Mouse (Mus musculus) myocyte (in vitro differentiated cells): ENCODE measurements at regions not wholly inside any gene's neighbourhood (a gene's known extent, or its start where the extent isn't known, plus 50 kb on each side); places are given as distances from the start of the nearest gene placed in this dataset.
A peak's percentile ranks its signal among the peaks of the same experiment; 100 is the strongest.

Experiments used
- H3K27me3 ChIP-seq: one replicate; pipeline ENCODE4 v1.6.1; 2011; ENCODE audit not compliant: control insufficient read depth, insufficient read depth, insufficient read length
- H3K36me3 ChIP-seq: one replicate; pipeline ENCODE4 v1.6.1; 2011; ENCODE audit not compliant: control insufficient read depth, insufficient read depth
- H3K4me2 ChIP-seq: one replicate; pipeline ENCODE4 v1.6.1; 2011; ENCODE audit warnings: low read depth, control low read depth
- H3K4me3 ChIP-seq: one replicate; pipeline ENCODE4 v1.5.1; 2011; ENCODE audit warnings: mild to moderate bottlenecking, control low read depth, moderate library complexity
- H3K79me2 ChIP-seq: one replicate; pipeline ENCODE4 v1.6.1; 2011; ENCODE audit not compliant: control insufficient read depth, insufficient read depth
- H3ac ChIP-seq: one replicate; pipeline ENCODE4 v1.6.1; 2011; ENCODE audit not compliant: control insufficient read depth, insufficient read length
- CEBPB ChIP-seq: IDR thresholded peaks from 2 replicates; pipeline ENCODE4 v1.6.1; 2011; ENCODE audit warnings: mild to moderate bottlenecking, moderate library complexity; ENCODE audit not compliant: poor library complexity, insufficient read depth, severe bottlenecking
- E2F4 ChIP-seq: IDR thresholded peaks from one replicate; pipeline ENCODE4 v1.6.1; 2011; ENCODE audit warnings: mild to moderate bottlenecking, control low read depth, moderate library complexity; ENCODE audit not compliant: insufficient read depth
- MAX ChIP-seq: IDR thresholded peaks from one replicate; pipeline ENCODE4 v1.6.1; 2011; ENCODE audit warnings: low read depth, mild to moderate bottlenecking, control low read depth
- MYOD1 ChIP-seq, 3 experiments: IDR thresholded peaks; one replicate each; pipeline ENCODE4 v1.6.1; 2011; ENCODE audit warnings: control low read depth in 2 of 3, low read depth in 2 of 3, mild to moderate bottlenecking in 2 of 3, moderate library complexity in 1 of 3; ENCODE audit not compliant: insufficient read length in 2 of 3, control insufficient read depth in 1 of 3
- MYOG ChIP-seq, 3 experiments: IDR thresholded peaks; one replicate each; pipeline ENCODE4 v1.6.1; 2011; ENCODE audit warnings: control low read depth in 2 of 3, low read depth in 2 of 3, mild to moderate bottlenecking in 2 of 3; ENCODE audit not compliant: insufficient read length in 2 of 3, control insufficient read depth in 1 of 3, insufficient read depth in 1 of 3
- POLR2A ChIP-seq: IDR thresholded peaks from one replicate; pipeline ENCODE4 v1.6.1; 2011; ENCODE audit warnings: low read depth, mild to moderate bottlenecking, control low read depth, moderate library complexity; ENCODE audit not compliant: insufficient read length
- POLR2AphosphoS2 ChIP-seq: IDR thresholded peaks from one replicate; pipeline ENCODE4 v1.6.1; 2011; ENCODE audit warnings: low read depth, control low read depth; ENCODE audit not compliant: insufficient read length
- REST ChIP-seq: IDR thresholded peaks from one replicate; pipeline ENCODE4 v1.6.1; 2011; ENCODE audit warnings: mild to moderate bottlenecking, control low read depth, moderate library complexity; ENCODE audit not compliant: insufficient read depth, insufficient read length
- SRF ChIP-seq: IDR thresholded peaks from one replicate; pipeline ENCODE4 v1.6.1; 2011; ENCODE audit warnings: low read depth; ENCODE audit not compliant: control insufficient read depth, insufficient read length
- TCF12 ChIP-seq: IDR thresholded peaks from one replicate; pipeline ENCODE4 v1.6.1; 2011; ENCODE audit warnings: mild to moderate bottlenecking, control low read depth; ENCODE audit not compliant: poor library complexity, insufficient read depth, severe bottlenecking
- TCF3 ChIP-seq: IDR thresholded peaks from one replicate; pipeline ENCODE4 v1.6.1; 2011; ENCODE audit warnings: low read depth, control low read depth; ENCODE audit not compliant: insufficient read length
- USF1 ChIP-seq: IDR thresholded peaks from one replicate; pipeline ENCODE4 v1.6.1; 2011; ENCODE audit warnings: low read depth, mild to moderate bottlenecking, control low read depth, moderate library complexity

GRCm38 (mm10) chr12:69461888-69462840 lies 89.9 kb upstream of the Gm9887 start:
- Histone ChIP-seq H3K4me3 (no peak overlapping the region), H3K36me3 (no peaks in the 10 kb centered on the region), H3K27me3 (no peaks in the 10 kb centered on the region), H3K4me2 (peak overlapping the region; percentile 39), H3ac (no peak overlapping the region), H3K79me2 (no peaks in the 10 kb centered on the region)
- TF ChIP-seq USF1 (no peak), TCF12 (no peak), SRF (no peak), POLR2A (no peak), TCF3 (no peak)

- Histone ChIP-seq H3K79me2 (no peaks in the 10 kb centered on the region), H3K27me3 (no peaks in the 10 kb centered on the region), H3K4me3 (no peak overlapping the region), H3K4me2 (no peak overlapping the region), H3K36me3 (no peaks in the 10 kb centered on the region), H3ac (no peak overlapping the region)
- peak; percentile 29 for TF ChIP-seq USF1
- no peak for TF ChIP-seq MAX
Measured at GRCm38 (mm10) chr12:69460552-69461079, 88.4 kb upstream of the Gm9887 start.

GRCm38 (mm10) chr12:69458170-69458841 lies 86.0 kb upstream of the Gm9887 start:
- Histone ChIP-seq H3K36me3 (no peaks in the 10 kb centered on the region), H3K4me2 (peak overlapping the region; percentile 92), H3ac (no peak overlapping the region), H3K79me2 (no peaks in the 10 kb centered on the region), H3K27me3 (no peaks in the 10 kb centered on the region), H3K4me3 (no peak overlapping the region)
- TF ChIP-seq CEBPB: peak; percentile 77
- TF ChIP-seq TCF3: no peak
- TF ChIP-seq MYOD1 (IDR thresholded peaks at IDR 0.05; ENCODE audit: control insufficient read depth in 1 of 3, insufficient read length in 2 of 3, low read depth in 2 of 3): peak in 1 of 3 experiments; percentile 51

GRCm38 (mm10) chr12:69456746-69457145 lies 84.5 kb upstream of the Gm9887 start:
- Histone ChIP-seq H3K79me2 (no peaks in the 10 kb centered on the region), H3K4me2 (no peak overlapping the region), H3K36me3 (no peaks in the 10 kb centered on the region), H3K4me3 (no peak overlapping the region), H3K27me3 (no peaks in the 10 kb centered on the region), H3ac (no peak overlapping the region)
- TF ChIP-seq MAX: no peak
- no peak for TF ChIP-seq TCF3
- no peak for TF ChIP-seq SRF
- no peak for TF ChIP-seq E2F4
- no peak for TF ChIP-seq USF1
- TF ChIP-seq REST: no peak
- TF ChIP-seq POLR2AphosphoS2: no peak
- no peak for TF ChIP-seq CEBPB
- no peak for TF ChIP-seq MYOG (IDR thresholded peaks at IDR 0.05; ENCODE audit: control insufficient read depth in 1 of 3, insufficient read depth in 1 of 3, insufficient read length in 2 of 3, low read depth in 2 of 3)
- no peak for TF ChIP-seq POLR2A
- no peak for TF ChIP-seq MYOD1 (IDR thresholded peaks at IDR 0.05; ENCODE audit: control insufficient read depth in 1 of 3, insufficient read length in 2 of 3, low read depth in 2 of 3)
- no peak for TF ChIP-seq TCF12

GRCm38 (mm10) chr12:69456116-69456515 lies 83.9 kb upstream of the Gm9887 start:
- no peak overlapping the region for H3K4me2 ChIP-seq
- no peaks in the 10 kb centered on the region for H3K27me3 ChIP-seq
- TF ChIP-seq CEBPB (no peak), E2F4 (no peak)
- H3K79me2 ChIP-seq: no peaks in the 10 kb centered on the region
- no peak overlapping the region for H3ac ChIP-seq
- H3K36me3 ChIP-seq: no peaks in the 10 kb centered on the region
- no peak overlapping the region for H3K4me3 ChIP-seq
